Mouse (Mus musculus): Measurements from ENCODE around the gene Slc25a23.

DNA sequence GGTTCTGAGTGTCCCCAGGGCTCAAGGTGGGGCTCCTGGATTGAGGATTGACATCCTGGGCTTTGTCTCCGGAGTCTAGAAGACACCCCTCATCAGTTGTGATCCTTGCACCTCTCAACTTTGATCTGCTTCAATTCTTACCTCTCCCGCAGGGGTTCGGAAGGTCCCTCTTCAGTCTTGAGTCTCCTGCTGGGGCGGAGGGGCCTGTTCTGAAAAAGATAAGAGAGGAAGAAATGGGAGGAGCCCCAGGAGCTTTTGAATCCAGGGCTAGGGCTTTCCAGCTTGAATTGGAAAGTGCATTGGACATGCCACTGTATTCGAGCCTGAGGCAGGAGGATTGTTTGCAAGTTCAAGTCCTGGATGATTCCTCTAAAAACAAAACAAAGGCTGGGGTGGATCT lies 7.2 kb upstream of the Slc25a23 start:
- TF ChIP-seq CTCF (IDR thresholded peaks at IDR 0.05; ENCODE audit: control insufficient read depth, insufficient read depth, low read length) (no peak), POLR2A (IDR thresholded peaks at IDR 0.05; ENCODE audit: borderline replicate concordance, control insufficient read depth, low read depth, low read length) (no peak)

Data from bone marrow, adult 2 months (tissue).